Mouse (Mus musculus) forebrain, embryonic 11.5 days (tissue): ENCODE data around the gene Gm2696. TPM values are rescaled to one million over a fixed set of nuclear protein-coding genes. Genes with fewer than 3 reads are reported as not detected.
"Not testable (repeated sequence)": the region's sequence is repeated elsewhere in the genome, so short reads cannot be mapped to it uniquely, and the experiment has no call there.

Experiments used
- ATAC-seq: fragments of 200-750 bp; cut with Nextera tagmentation; replicated peaks from 2 replicates; pipeline ENCODE4 v1.8.0; 2017; ENCODE audit warnings: moderate TSS enrichment; ENCODE audit not compliant: low FRiP score
- DNase-seq: peaks from one replicate; pipeline ENCODE4 v3.0.0-alpha.2; 2017; ENCODE audit warnings: low spot score
- H3K27ac ChIP-seq: fragments of 300-500 bp; sonication (generic); 2 replicates; pipeline ENCODE4 v1.5.1; 2014; ENCODE audit warnings: low read depth, low read length
- H3K27me3 ChIP-seq: fragments of 300-500 bp; sonication (generic); 2 replicates; pipeline ENCODE4 v1.6.1; 2014; ENCODE audit warnings: mild to moderate bottlenecking, low read length, mixed read lengths; ENCODE audit not compliant: control insufficient read depth, insufficient read depth
- H3K36me3 ChIP-seq: fragments of 300-500 bp; sonication (generic); 2 replicates; pipeline ENCODE4 v1.6.1; 2014; ENCODE audit warnings: mild to moderate bottlenecking, low read length, moderate library complexity, mixed read lengths; ENCODE audit not compliant: control insufficient read depth, insufficient read depth
- H3K4me1 ChIP-seq: fragments of 300-500 bp; sonication (generic); replicated peaks from 2 replicates; pipeline ENCODE4 v1.6.1; 2014; ENCODE audit warnings: low read length, mixed read lengths; ENCODE audit not compliant: control insufficient read depth, insufficient read depth
- H3K4me2 ChIP-seq: fragments of 300-500 bp; sonication (generic); 2 replicates; pipeline ENCODE4 v1.6.1; 2014; ENCODE audit warnings: low read depth, mild to moderate bottlenecking, low read length, moderate library complexity, mixed read lengths; ENCODE audit not compliant: severe bottlenecking
- H3K4me3 ChIP-seq: fragments of 300-500 bp; sonication (generic); 2 replicates; pipeline ENCODE4 v1.5.1; 2014; ENCODE audit warnings: low read depth, low read length
- H3K9ac ChIP-seq: fragments of 300-500 bp; sonication (generic); 2 replicates; pipeline ENCODE4 v1.6.1; 2014; ENCODE audit warnings: low read length
- H3K9me3 ChIP-seq: fragments of 300-500 bp; sonication (generic); 2 replicates; pipeline ENCODE4 v1.6.1; 2016; ENCODE audit warnings: low read length, mixed read lengths; ENCODE audit not compliant: control insufficient read depth
- WGBS: fragments of 180-500 bp; shearing (Covaris S2); extraction: QIAGEN DNeasy Blood & Tissue Kit; methylation state at CpG from one replicate; pipeline ENCODE4 v1.1.7; 2014; 5-methylcytosine and 5-hydroxymethylcytosine counted together
- polyA plus RNA-seq: library from polyadenylated mRNA; unstranded; fragments of >200 nt; fragmentation: Nextera tagmentation; extraction: Ambion mirVana; gene quantifications from 2 replicates; pipeline ENCODE4 v1.2.1, GENCODE M21; 2014

Gene Gm2696
- polyA plus RNA-seq = not detected in 2 replicates

DNA sequence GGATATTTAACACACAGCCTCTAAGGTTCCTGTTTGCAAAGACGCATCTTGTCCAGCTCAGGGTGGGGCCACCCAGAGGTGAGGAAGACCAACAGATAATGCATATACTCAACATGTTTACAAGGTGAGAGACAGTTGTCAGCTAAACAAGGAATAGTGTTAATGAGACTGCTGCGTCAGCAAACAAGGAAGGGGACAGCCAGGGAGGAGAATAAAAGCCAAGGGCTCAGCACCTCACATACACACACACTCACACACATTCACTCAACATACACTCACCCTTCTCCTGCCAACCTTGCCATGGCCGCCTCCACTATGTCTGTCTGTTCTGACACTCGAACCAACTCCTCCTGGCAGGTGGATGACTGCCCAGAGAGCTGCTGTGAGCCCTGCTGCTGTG is at the start of gene Gm2696:
Gene Gm2696, plus strand, starts transcription at position 301 of the 400 bp plus-strand sequence.
- Histone ChIP-seq H3K27me3 (no peaks in the 10 kb centered on the region), H3K9me3 (no peaks in the 10 kb centered on the region), H3K4me3 (no peak within 1 kb of the TSS), H3K27ac (no peak within 1 kb of the TSS), H3K36me3 (no peaks in the 10 kb centered on the region), H3K4me2 (no peak within 1 kb of the TSS), H3K9ac (no peak within 1 kb of the TSS), H3K4me1 (no peaks in the 10 kb centered on the region)
- DNase-seq (no peak), ATAC-seq (no peak)
- WGBS = 61% methylated on average over 4 of the region's 4 CpGs

DNA sequence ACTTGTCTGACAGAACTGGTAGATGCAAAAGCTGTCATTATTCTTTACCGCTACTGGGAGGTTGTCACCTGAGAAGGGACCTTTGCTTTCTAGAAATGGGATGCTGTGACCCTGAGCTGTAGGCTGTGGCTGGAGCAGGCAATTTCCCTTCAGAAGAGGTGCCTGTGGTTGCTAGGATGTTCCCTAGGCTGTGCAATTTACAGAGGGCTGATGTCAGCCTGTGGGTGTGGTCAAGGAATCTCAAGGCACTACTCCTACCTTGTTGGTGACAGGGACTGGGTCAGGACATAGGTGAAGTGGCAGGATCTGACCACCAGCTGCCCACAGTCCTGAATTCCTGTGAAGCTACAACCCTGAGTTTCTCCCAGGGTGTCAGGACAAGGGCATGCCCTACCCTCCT is 44.8 kb upstream of the Gm2696 start:
- Histone ChIP-seq H3K27ac (no peak overlapping the region), H3K4me2 (no peak overlapping the region), H3K9ac (no peak overlapping the region), H3K9me3 (no peaks in the 10 kb centered on the region), H3K27me3 (no peaks in the 10 kb centered on the region), H3K36me3 (no peaks in the 10 kb centered on the region), H3K4me3 (no peak overlapping the region), H3K4me1 (no peaks in the 10 kb centered on the region)
- ATAC-seq (no peak), DNase-seq (no peak)
- 71% methylated on average over 1 of the region's 1 CpGs for WGBS

DNA sequence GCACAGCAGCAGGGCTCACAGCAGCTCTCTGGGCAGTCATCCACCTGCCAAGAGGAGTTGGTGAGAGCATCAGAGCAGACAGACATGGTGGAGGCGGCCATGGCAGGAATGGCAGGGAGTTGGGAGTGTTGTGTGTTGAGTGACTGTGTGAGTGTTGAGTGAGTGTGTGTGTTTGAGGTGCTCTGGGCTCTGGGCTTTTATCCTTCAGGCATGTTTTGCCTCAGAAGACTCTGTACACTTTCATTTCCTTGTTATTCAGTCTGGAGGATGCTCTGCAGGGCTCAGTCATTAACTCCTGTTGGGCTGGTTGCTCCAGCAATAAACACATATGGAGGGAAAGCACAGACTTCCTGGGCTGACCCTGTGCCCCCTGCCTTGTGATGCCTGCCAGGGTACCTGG is 43.3 kb upstream of the Gm2696 start, which contains the start of gene Gm3238:
Gene Gm3238, minus strand, starts transcription at position 101 of the 400 bp plus-strand sequence.
- H3K4me2 ChIP-seq, DNase-seq, H3K27me3 ChIP-seq, H3K4me1 ChIP-seq, ATAC-seq, H3K9me3 ChIP-seq, H3K9ac ChIP-seq, H3K36me3 ChIP-seq, H3K27ac ChIP-seq, H3K4me3 ChIP-seq: not testable (repeated sequence)
- 67% methylated on average over 1 of the region's 1 CpGs for WGBS

DNA sequence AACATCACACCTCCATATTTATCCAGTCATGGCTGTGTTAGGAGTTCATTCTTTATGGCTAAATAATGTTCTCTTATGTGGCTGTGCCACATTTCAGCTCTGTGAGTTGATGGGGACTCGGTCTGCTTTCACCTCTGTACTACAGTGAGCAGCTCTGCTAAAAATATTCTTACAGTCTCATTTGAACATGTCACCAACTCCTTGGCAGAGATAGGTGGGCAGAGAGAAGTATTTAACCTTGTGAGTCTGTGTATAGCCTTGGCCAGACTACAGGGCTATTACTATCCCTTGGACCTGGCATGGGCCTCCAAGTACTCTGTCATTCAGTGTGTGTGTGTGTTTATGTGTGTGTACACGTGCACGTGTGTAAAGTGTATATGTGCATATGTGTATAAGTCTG is 42.3 kb upstream of the Gm2696 start:
- not testable (repeated sequence) for H3K9me3 ChIP-seq, H3K9ac ChIP-seq, H3K4me1 ChIP-seq, H3K27me3 ChIP-seq, ATAC-seq, H3K4me3 ChIP-seq, H3K4me2 ChIP-seq, DNase-seq, H3K27ac ChIP-seq, H3K36me3 ChIP-seq
- WGBS = 92% methylated on average over 2 of the region's 3 CpGs

DNA sequence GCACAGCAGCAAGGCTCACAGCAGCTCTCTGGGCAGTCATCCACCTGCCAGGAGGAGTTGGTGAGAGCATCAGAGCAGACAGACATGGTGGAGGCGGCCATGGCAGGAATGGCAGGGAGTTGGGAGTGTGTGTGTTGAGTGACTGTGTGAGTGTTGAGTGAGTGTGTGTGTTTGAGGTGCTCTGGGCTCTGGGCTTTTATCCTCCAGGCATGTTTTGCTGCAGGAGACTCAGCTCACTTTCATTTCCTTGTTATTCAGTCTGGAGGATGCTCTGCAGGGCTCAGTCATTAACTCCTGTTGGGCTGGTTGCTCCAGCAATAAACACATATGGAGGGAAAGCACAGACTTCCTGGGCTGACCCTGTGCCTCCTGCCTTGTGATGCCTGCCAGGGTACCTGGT is 37.6 kb upstream of the Gm2696 start, which contains the start of gene Gm7138:
Gene Gm7138, minus strand, starts transcription at position 101 of the 400 bp plus-strand sequence.
- not testable (repeated sequence) for H3K4me3 ChIP-seq, H3K27ac ChIP-seq, H3K9me3 ChIP-seq, ATAC-seq, H3K9ac ChIP-seq, H3K27me3 ChIP-seq, H3K4me1 ChIP-seq, H3K36me3 ChIP-seq, H3K4me2 ChIP-seq, DNase-seq
- 55% methylated on average over 1 of the region's 1 CpGs for WGBS

DNA sequence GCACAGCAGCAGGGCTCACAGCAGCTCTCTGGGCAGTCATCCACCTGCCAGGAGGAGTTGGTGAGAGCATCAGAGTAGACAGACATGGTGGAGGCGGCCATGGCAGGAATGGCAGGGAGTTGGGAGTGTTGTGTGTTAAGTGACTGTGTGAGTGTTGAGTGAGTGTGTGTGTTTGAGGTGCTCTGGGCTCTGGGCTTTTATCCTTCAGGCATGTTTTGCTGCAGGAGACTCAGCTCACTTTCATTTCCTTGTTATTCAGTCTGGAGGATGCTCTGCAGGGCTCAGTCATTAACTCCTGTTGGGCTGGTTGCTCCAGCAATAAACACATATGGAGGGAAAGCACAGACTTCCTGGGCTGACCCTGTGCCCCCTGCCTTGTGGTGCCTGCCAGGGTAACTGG is 32.0 kb upstream of the Gm2696 start, which contains the start of gene Gm3250:
Gene Gm3250, minus strand, starts transcription at position 101 of the 400 bp plus-strand sequence.
- not testable (repeated sequence) for H3K27ac ChIP-seq, H3K4me1 ChIP-seq, H3K9ac ChIP-seq, H3K27me3 ChIP-seq, H3K4me2 ChIP-seq, H3K4me3 ChIP-seq, H3K9me3 ChIP-seq, ATAC-seq, H3K36me3 ChIP-seq, DNase-seq
- WGBS = 67% methylated on average over 1 of the region's 1 CpGs

DNA sequence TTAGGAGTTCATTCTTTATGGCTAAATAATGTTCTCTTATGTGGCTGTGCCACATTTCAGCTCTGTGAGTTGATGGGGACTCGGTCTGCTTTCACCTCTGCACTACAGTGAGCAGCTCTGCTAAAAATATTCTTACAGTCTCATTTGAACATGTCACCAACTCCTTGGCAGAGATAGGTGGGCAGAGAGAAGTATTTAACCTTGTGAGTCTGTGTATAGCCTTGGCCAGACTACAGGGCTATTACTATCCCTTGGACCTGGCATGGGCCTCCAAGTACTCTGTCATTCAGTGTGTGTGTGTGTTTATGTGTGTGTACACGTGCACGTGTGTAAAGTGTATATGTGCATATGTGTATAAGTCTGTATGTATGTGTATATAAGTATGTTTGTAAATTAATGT is 31.1 kb upstream of the Gm2696 start:
- H3K27ac ChIP-seq, H3K4me3 ChIP-seq, DNase-seq, ATAC-seq, H3K4me1 ChIP-seq, H3K36me3 ChIP-seq, H3K9ac ChIP-seq, H3K27me3 ChIP-seq, H3K4me2 ChIP-seq, H3K9me3 ChIP-seq: not testable (repeated sequence)
- WGBS = 83% methylated on average over 1 of the region's 3 CpGs

DNA sequence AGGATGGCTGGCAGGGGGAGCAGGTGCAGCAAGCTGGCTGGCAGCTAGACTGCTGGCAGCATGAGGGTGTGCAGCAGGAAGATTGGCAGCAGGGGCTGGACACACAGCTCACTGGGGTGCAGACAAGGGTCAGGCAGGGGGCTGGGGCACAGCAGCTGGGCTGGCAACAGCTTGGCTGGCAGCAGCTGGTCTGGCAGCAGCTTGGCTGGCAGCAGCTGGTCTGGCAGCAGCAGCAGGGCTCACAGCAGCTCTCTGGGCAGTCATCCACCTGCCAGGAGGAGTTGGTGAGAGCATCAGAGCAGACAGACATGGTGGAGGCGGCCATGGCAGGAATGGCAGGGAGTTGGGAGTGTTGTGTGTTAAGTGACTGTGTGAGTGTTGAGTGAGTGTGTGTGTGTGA is 26.6 kb upstream of the Gm2696 start, which contains the start of gene Gm7137:
Gene Gm7137, minus strand, starts transcription at position 325 of the 400 bp plus-strand sequence.
- DNase-seq, ATAC-seq: not testable (repeated sequence)

DNA sequence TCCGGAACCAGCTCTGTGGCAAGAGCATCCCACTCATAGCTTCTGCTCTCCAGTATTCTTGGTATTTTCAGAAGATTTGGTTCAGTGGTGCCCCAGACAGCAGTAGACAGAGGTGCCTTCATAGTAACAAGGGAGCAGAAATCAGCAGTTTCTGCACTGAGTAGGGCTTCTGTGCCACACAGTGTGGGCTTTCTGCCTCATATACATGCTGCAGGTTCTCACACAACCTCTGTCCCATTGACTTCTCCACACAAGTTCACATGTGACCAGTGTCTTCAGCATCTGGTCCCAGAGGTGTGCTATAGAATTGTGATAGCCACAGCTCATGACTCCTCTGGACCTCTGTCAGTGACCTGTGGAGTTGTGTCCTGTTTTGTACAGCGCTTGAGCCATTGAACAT is 25.9 kb upstream of the Gm2696 start:
- H3K9me3 ChIP-seq = no peaks in the 10 kb centered on the region
- WGBS = 83% methylated on average over 2 of the region's 2 CpGs
- no peak for DNase-seq
- H3K4me1 ChIP-seq = no peaks in the 10 kb centered on the region
- H3K27ac ChIP-seq = no peak overlapping the region
- no peak for ATAC-seq
- no peaks in the 10 kb centered on the region for H3K36me3 ChIP-seq
- H3K4me2 ChIP-seq = no peak overlapping the region
- H3K9ac ChIP-seq = no peak overlapping the region
- no peak overlapping the region for H3K4me3 ChIP-seq
- no peaks in the 10 kb centered on the region for H3K27me3 ChIP-seq

More for the DNA sequence above, 26.6 kb upstream of the Gm2696 start, which contains the start of gene Gm7137:
- H3K9ac ChIP-seq, H3K36me3 ChIP-seq, H3K4me1 ChIP-seq, H3K27ac ChIP-seq, H3K9me3 ChIP-seq, H3K27me3 ChIP-seq, H3K4me3 ChIP-seq, H3K4me2 ChIP-seq: not testable (repeated sequence)
- whole genome bisulfite sequencing = 75% methylated on average over 1 of the region's 1 CpGs
